Mouse (Mus musculus): Measurements from ENCODE around the gene Dnajb3.
"Not testable (repeated sequence)": the region's sequence is repeated elsewhere in the genome, so short reads cannot be mapped to it uniquely, and the experiment has no call there.

Gene Dnajb3

GRCm38 (mm10) chr1:88217144-88217543 lies 11.6 kb upstream of the Dnajb3 start:
- DNase-seq (ENCODE audit: extremely low read depth, insufficient read length, low spot score), result no peak

- no peak for DNase-seq (ENCODE audit: extremely low read depth, insufficient read length, low spot score)
Measured at GRCm38 (mm10) chr1:88216551-88216950, 11.0 kb upstream of the Dnajb3 start.

GRCm38 (mm10) chr1:88215466-88216380 lies 10.1 kb upstream of the Dnajb3 start:
- DNase-seq (ENCODE audit: extremely low read depth, insufficient read length, low spot score), result peak; percentile 4

- peak; percentile 4 for DNase-seq (ENCODE audit: extremely low read depth, insufficient read length, low spot score)
Measured at GRCm38 (mm10) chr1:88214462-88214952, 8.9 kb upstream of the Dnajb3 start.

GRCm38 (mm10) chr1:88213766-88214461 lies 8.3 kb upstream of the Dnajb3 start:
- DNase-seq (ENCODE audit: extremely low read depth, insufficient read length, low spot score), result peak; percentile 5

- peak; percentile 7 for DNase-seq (ENCODE audit: extremely low read depth, insufficient read length, low spot score)
Measured at GRCm38 (mm10) chr1:88213061-88213460, 7.5 kb upstream of the Dnajb3 start.

- peak; percentile 10 for DNase-seq (ENCODE audit: extremely low read depth, insufficient read length, low spot score)
Measured at GRCm38 (mm10) chr1:88212341-88213045, 6.9 kb upstream of the Dnajb3 start.

GRCm38 (mm10) chr1:88211812-88212211 lies 6.2 kb upstream of the Dnajb3 start, which contains the start of gene Ugt1a1:
TSS of gene Ugt1a1 (plus strand) at chr1:88211959.
- DNase-seq (ENCODE audit: extremely low read depth, insufficient read length, low spot score), result peak; percentile 4

GRCm38 (mm10) chr1:88206843-88207479 lies 1.4 kb upstream of the Dnajb3 start:
- DNase-seq (ENCODE audit: extremely low read depth, insufficient read length, low spot score), result no peak

- DNase-seq (ENCODE audit: extremely low read depth, insufficient read length, low spot score), result no peak
Measured at GRCm38 (mm10) chr1:88200456-88200855, 5.1 kb downstream of the Dnajb3 start, which contains the start of gene Ugt1a2. TSS of gene Ugt1a2 (plus strand) at chr1:88200601.

GRCm38 (mm10) chr1:88199996-88200395 lies 5.6 kb downstream of the Dnajb3 start:
- DNase-seq (ENCODE audit: extremely low read depth, insufficient read length, low spot score), result no peak

- DNase-seq (ENCODE audit: extremely low read depth, insufficient read length, low spot score), result no peak
Measured at GRCm38 (mm10) chr1:88197443-88197842, 8.1 kb downstream of the Dnajb3 start.

- no peak for DNase-seq (ENCODE audit: extremely low read depth, insufficient read length, low spot score)
Measured at GRCm38 (mm10) chr1:88195687-88196086, 9.9 kb downstream of the Dnajb3 start.

GRCm38 (mm10) chr1:88192136-88192535 lies 13.4 kb downstream of the Dnajb3 start:
- no peak for DNase-seq (ENCODE audit: extremely low read depth, insufficient read length, low spot score)

GRCm38 (mm10) chr1:88186325-88186935 lies 19.2 kb downstream of the Dnajb3 start:
- DNase-seq (ENCODE audit: extremely low read depth, insufficient read length, low spot score), result no peak

GRCm38 (mm10) chr1:88179657-88180056 lies 25.9 kb downstream of the Dnajb3 start:
- no peak for DNase-seq (ENCODE audit: extremely low read depth, insufficient read length, low spot score)

- not testable (repeated sequence) for DNase-seq (ENCODE audit: extremely low read depth, insufficient read length, low spot score)
Measured at GRCm38 (mm10) chr1:88172190-88172589, 33.4 kb downstream of the Dnajb3 start.

- no peak for DNase-seq (ENCODE audit: extremely low read depth, insufficient read length, low spot score)
Measured at GRCm38 (mm10) chr1:88165711-88166110, 39.9 kb downstream of the Dnajb3 start, which contains the start of gene Ugt1a5. TSS of gene Ugt1a5 (plus strand) at chr1:88166012.

- no peak for DNase-seq (ENCODE audit: extremely low read depth, insufficient read length, low spot score)
Measured at GRCm38 (mm10) chr1:88158430-88158829, 47.2 kb downstream of the Dnajb3 start.
